Mouse (Mus musculus): ENCODE measurements at regions not wholly inside any gene's neighbourhood (a gene's known extent, or its start where the extent isn't known, plus 50 kb on each side); places are given as distances from the start of the nearest gene placed in this dataset.

DNA sequence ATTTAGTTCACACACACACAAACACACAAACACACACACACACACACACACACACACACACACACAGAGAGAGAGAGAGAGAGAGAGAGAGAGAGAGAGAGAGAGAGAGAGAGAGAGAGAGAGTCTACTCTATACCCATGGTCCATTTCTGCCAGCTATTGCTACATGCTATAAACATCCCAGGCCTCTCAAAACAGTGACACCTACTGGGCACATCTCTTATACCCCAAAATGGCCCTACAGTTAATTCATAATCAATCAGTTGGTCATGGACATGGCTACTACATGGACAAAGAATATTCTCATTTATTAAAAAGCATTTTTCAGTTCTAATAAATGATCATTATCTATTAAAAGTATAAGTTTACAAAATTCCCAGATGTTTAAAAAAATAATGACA, 236.8 kb upstream of the Robo2 start:
- TF ChIP-seq CTCF (IDR thresholded peaks at IDR 0.05) (peak; percentile 24), EP300 (IDR thresholded peaks at IDR 0.05) (no peak)
